ENCODE assay signal across 8 mouse cellular contexts in the genomic region with DNA sequence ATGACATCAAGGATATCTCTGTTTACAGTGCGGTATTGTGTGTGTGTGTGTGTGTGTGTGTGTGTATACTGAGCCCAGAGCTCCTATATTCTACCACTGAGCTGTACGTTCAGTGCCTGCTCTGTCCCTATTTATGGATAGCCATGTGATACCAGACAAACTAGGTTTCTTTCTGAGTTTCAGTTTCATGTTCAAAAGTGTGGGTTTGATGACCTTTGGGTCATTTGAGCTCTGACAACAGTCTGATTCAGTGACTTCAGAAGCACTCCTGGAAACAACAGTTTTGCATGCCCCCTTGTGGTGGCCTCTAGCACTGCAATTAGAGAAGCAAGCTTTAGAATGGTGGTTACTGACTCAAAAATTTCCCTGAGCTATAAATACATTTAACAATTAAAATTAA. TPM values are rescaled to one million over a fixed set of nuclear protein-coding genes. Genes with fewer than 3 reads are reported as not detected.
DNase-seq lines count a peak whose midpoint lies in the region; ATAC-seq and TF ChIP-seq lines count a peak whose summit lies in the region.

No protein-coding gene starts in this region.

- intact Hi-C loops in heart, postnatal 25 days (cut with DNase I), result loop anchor here (1.0 to 10.0 kb wide), 5 partner anchors 101 to 491 kb away; a partner anchor contains a TSS

- TF ChIP-seq CTCF in bone marrow, adult 2 months (IDR thresholded peaks at IDR 0.05; ENCODE audit: control insufficient read depth, insufficient read depth, low read length), result peak; percentile 51

- H3K9ac ChIP-seq in embryonic facial prominence, embryonic 11.5 days (replicated peaks; ENCODE audit: low read length), result no peak overlapping the region

- H3K4me3 ChIP-seq in heart, embryonic 10.5 days, result no peak overlapping the region
- no peak overlapping the region for H3K4me3 ChIP-seq in bone marrow, adult 2 months (replicated peaks; ENCODE audit: control insufficient read depth, low read depth, low read length)
- no peak overlapping the region for H3K4me3 ChIP-seq in embryonic facial prominence, embryonic 11.5 days (ENCODE audit: low read depth, low read length)

- H3K4me1 ChIP-seq in heart, embryonic 10.5 days, result peaks cover 6% of the 10 kb centered on the region; the same call in 1 of the 2 replicates
- no peaks in the 10 kb centered on the region; the same call in none of the 2 replicates for H3K4me1 ChIP-seq in bone marrow, adult 2 months (ENCODE audit: control insufficient read depth, insufficient read depth, low read length)
- no peaks in the 10 kb centered on the region for H3K4me1 ChIP-seq in embryonic facial prominence, embryonic 11.5 days (ENCODE audit: control insufficient read depth, insufficient read depth, low read length)

- H3K27me3 ChIP-seq in heart, embryonic 10.5 days (ENCODE audit: insufficient read depth, poor library complexity, severe bottlenecking), result no peaks in the 10 kb centered on the region
- H3K27me3 ChIP-seq in embryonic facial prominence, embryonic 11.5 days (ENCODE audit: control insufficient read depth, insufficient read depth, low read length), result no peaks in the 10 kb centered on the region

- no peak for ATAC-seq in embryonic facial prominence, embryonic 11.5 days (replicated peaks; ENCODE audit: insufficient number of reproducible peaks, low FRiP score, low TSS enrichment, low read depth)

- H3K36me3 ChIP-seq in heart, embryonic 10.5 days, result no peaks in the 10 kb centered on the region
- no peaks in the 10 kb centered on the region for H3K36me3 ChIP-seq in embryonic facial prominence, embryonic 11.5 days (replicated peaks; ENCODE audit: control insufficient read depth, insufficient read depth, low read depth, low read length)

- TF ChIP-seq POLR2A in bone marrow, adult 2 months (IDR thresholded peaks at IDR 0.05; ENCODE audit: borderline replicate concordance, control insufficient read depth, low read depth, low read length), result no peak

- no peaks in the 10 kb centered on the region for H3K9me3 ChIP-seq in heart, embryonic 10.5 days
- no peaks in the 10 kb centered on the region for H3K9me3 ChIP-seq in embryonic facial prominence, embryonic 11.5 days (replicated peaks; ENCODE audit: control insufficient read depth, low read length)

- H3K27ac ChIP-seq in heart, embryonic 10.5 days, result no peak overlapping the region
- H3K27ac ChIP-seq in bone marrow, adult 2 months (ENCODE audit: control insufficient read depth, insufficient read depth, low read depth, low read length, poor library complexity), result no peak overlapping the region
- no peak overlapping the region for H3K27ac ChIP-seq in embryonic facial prominence, embryonic 11.5 days (replicated peaks; ENCODE audit: low read depth, low read length)

- 80% methylated on average over 2 of the region's 2 CpGs for WGBS in heart, embryonic 10.5 days
- 65% methylated on average over 2 of the region's 2 CpGs for WGBS in bone marrow, adult 2 months
- 83% methylated on average over 2 of the region's 2 CpGs for WGBS in embryonic facial prominence, embryonic 11.5 days

- no peak overlapping the region for H3K4me2 ChIP-seq in embryonic facial prominence, embryonic 11.5 days (ENCODE audit: low read depth, low read length)

- peak; percentile 94 for DNase-seq in heart, adult 11 months
- DNase-seq in heart, embryonic 10.5 days (ENCODE audit: low spot score), result no peak
- DNase-seq in embryonic facial prominence, embryonic 11.5 days (ENCODE audit: low spot score), result peak; percentile 86
- peak; percentile 24 for DNase-seq in heart, postnatal 25 days (ENCODE audit: low spot score)
- peak; percentile 71 for DNase-seq in layer of hippocampus, adult 9-10 months (ENCODE audit: low spot score)
- DNase-seq in lung, postnatal 14 days, result peak; percentile 87
- peak; percentile 70 for DNase-seq in right cerebral cortex, postnatal 4 days

RNA-seq across cellular contexts. Expression of a gene that starts 50.9 kb away (rescaled TPM):
- polyA plus RNA-seq in heart, embryonic 10.5 days (2016; fragmentation: Nextera tagmentation; extraction: Ambion mirVana), result 51.2 and 60.2 TPM in 2 replicates
- 23.9 and 38.9 TPM in 2 replicates for polyA plus RNA-seq in bone marrow, adult 2 months (2011; ENCODE audit: insufficient read depth, insufficient read length, low replicate concordance, missing spikeins)
- 93.9 and 96.3 TPM in 2 replicates for polyA plus RNA-seq in embryonic facial prominence, embryonic 11.5 days (2014; fragmentation: Nextera tagmentation; extraction: Ambion mirVana)
- total RNA-seq in heart, postnatal 25 days (2021), result 10 to 100 TPM; 12.0 to 12.3 TPM

RNA-seq across cellular contexts. Expression of a gene that starts 56.4 kb away (rescaled TPM):
- polyA plus RNA-seq in heart, embryonic 10.5 days (2016; fragmentation: Nextera tagmentation; extraction: Ambion mirVana), result 18.4 and 18.5 TPM in 2 replicates
- 2.8 and 4.4 TPM in 2 replicates for polyA plus RNA-seq in bone marrow, adult 2 months (2011; ENCODE audit: insufficient read depth, insufficient read length, low replicate concordance, missing spikeins)
- polyA plus RNA-seq in embryonic facial prominence, embryonic 11.5 days (2014; fragmentation: Nextera tagmentation; extraction: Ambion mirVana), result 8.8 and 11.4 TPM in 2 replicates
- 10 to 100 TPM; 61.1 to 63.8 TPM for total RNA-seq in heart, postnatal 25 days (2021)
